Mouse (Mus musculus) spleen, postnatal 10 days (tissue): ENCODE measurements around the gene Olfr1418.
"Not testable (repeated sequence)": the region's sequence is repeated elsewhere in the genome, so short reads cannot be mapped to it uniquely, and the experiment has no call there.

Experiments
- DNase-seq, 2 experiments: peaks; one replicate each; pipeline ENCODE4 v3.0.0; 2021 to 2022; ENCODE audit warnings: low spot score in 2 of 2

Olfr1418 gene

GRCm38 (mm10) chr19:11860966-11861365 lies at the start of gene Olfr1418:
Gene Olfr1418 (minus strand): TSS chr19:11861066.
- no peak for DNase-seq

- no peak for DNase-seq
Observed at GRCm38 (mm10) chr19:11886265-11886664, 25.4 kb upstream of the Olfr1418 start, which contains the start of gene Olfr1420. Gene Olfr1420 (plus strand): TSS chr19:11886565.

- not testable (repeated sequence) for DNase-seq
Observed at GRCm38 (mm10) chr19:11878404-11878803, 17.5 kb upstream of the Olfr1418 start.

GRCm38 (mm10) chr19:11875006-11875405 lies 14.1 kb upstream of the Olfr1418 start, which contains the start of gene Olfr1419:
Gene Olfr1419 (minus strand): TSS chr19:11875106.
- no peak for DNase-seq

GRCm38 (mm10) chr19:11867837-11868236 lies 7.0 kb upstream of the Olfr1418 start:
- DNase-seq: no peak

GRCm38 (mm10) chr19:11856506-11856905 lies 4.4 kb downstream of the Olfr1418 start:
- no peak for DNase-seq

GRCm38 (mm10) chr19:11854821-11855220 lies 6.0 kb downstream of the Olfr1418 start:
- DNase-seq: no peak

- no peak for DNase-seq
Observed at GRCm38 (mm10) chr19:11852652-11853051, 8.2 kb downstream of the Olfr1418 start.

- DNase-seq: no peak
Observed at GRCm38 (mm10) chr19:11846333-11846732, 14.5 kb downstream of the Olfr1418 start.

- no peak for DNase-seq
Observed at GRCm38 (mm10) chr19:11839119-11839518, 21.7 kb downstream of the Olfr1418 start, which contains the start of gene Olfr1417. Gene Olfr1417 (minus strand): TSS chr19:11839219.

GRCm38 (mm10) chr19:11823346-11824065 lies 37.4 kb downstream of the Olfr1418 start:
- DNase-seq: no peak

GRCm38 (mm10) chr19:11820211-11820610 lies 40.7 kb downstream of the Olfr1418 start:
- DNase-seq: no peak

- peak; percentile 37 to 80 for DNase-seq
Observed at GRCm38 (mm10) chr19:11819800-11820199, 41.1 kb downstream of the Olfr1418 start.

- DNase-seq: no peak
Observed at GRCm38 (mm10) chr19:11819143-11819700, 41.6 kb downstream of the Olfr1418 start, which contains the start of gene Stx3. Gene Stx3 (minus strand): TSS chr19:11819403.

GRCm38 (mm10) chr19:11818199-11819142 lies 42.4 kb downstream of the Olfr1418 start:
- DNase-seq: peak in 1 of 2 experiments; percentile 20

- DNase-seq: no peak
Observed at GRCm38 (mm10) chr19:11817586-11817985, 43.3 kb downstream of the Olfr1418 start.

- DNase-seq: no peak
Observed at GRCm38 (mm10) chr19:11816706-11817105, 44.2 kb downstream of the Olfr1418 start.

- DNase-seq: no peak
Observed at GRCm38 (mm10) chr19:11814742-11815333, 46.0 kb downstream of the Olfr1418 start.

GRCm38 (mm10) chr19:11813649-11814048 lies 47.2 kb downstream of the Olfr1418 start:
- DNase-seq: no peak

GRCm38 (mm10) chr19:11813136-11813535 lies 47.7 kb downstream of the Olfr1418 start:
- DNase-seq: no peak

- DNase-seq: no peak
Observed at GRCm38 (mm10) chr19:11811688-11812365, 49.0 kb downstream of the Olfr1418 start.
